Mouse (Mus musculus) kidney, adult 2 months (tissue): ENCODE measurements around the gene Dnase1l1.

Experiments
- CTCF ChIP-seq: fragments of 200-500 bp; conservative IDR thresholded peaks from 2 replicates; pipeline ENCODE4 v1.5.1; 2011; ENCODE audit warnings: low read depth, mild to moderate bottlenecking, control low read depth, low read length, moderate library complexity, mixed read lengths; ENCODE audit not compliant: insufficient read depth, insufficient read length
- POLR2A ChIP-seq: fragments of 200-500 bp; IDR thresholded peaks from one replicate; pipeline ENCODE4 v1.6.1; 2011; ENCODE audit warnings: low read depth, low read length, control low read depth

DNA sequence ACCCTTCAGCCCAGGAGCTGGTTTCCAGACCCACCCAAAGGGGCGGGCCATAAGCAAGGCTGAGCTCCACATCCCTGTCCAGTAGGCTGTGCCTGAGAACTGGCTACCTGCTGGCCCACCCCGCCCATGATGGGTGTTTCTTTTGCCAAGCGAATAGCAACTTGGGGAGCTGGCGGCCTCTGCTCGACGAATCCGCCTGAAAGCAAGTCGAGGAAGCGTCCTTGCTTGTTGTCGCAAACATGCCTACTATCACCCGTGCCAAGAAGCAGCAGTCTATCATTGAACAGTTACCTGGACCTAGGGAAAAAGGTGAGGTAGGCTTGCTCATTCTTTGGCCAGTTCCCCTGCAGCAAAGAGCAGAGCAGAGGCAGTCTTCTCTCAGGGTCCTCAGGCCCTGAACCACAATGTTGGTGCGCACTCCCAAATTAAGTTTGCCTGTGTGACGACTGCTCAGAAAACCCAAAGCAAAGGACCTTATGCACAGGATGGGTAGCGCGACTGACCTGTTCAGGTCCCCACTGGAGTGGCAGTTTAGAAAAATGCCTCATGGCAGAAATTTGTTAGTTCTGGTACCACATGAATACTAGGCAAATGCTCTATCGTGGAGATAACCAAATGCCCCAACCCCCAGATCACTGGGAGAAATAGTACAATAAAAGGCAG, at the start of gene Dnase1l1, which contains the start of gene Taz:
- TF ChIP-seq POLR2A (peak; percentile 52), CTCF (0 out of 2 replicates have a peak, but pooled peaks have one; percentile 7)
